Mouse (Mus musculus) intestine, embryonic 14.5 days (tissue): ENCODE measurements around the gene Fgd3. TPM values are rescaled to one million over a fixed set of nuclear protein-coding genes. Genes with fewer than 3 reads are reported as not detected.
A peak's percentile ranks its signal among the peaks of the same experiment; 100 is the strongest.

Source experiments
- ATAC-seq: fragments of 200-750 bp; cut with Nextera tagmentation; replicated peaks from 2 replicates; pipeline ENCODE4 v1.8.0; 2017; ENCODE audit warnings: low read depth, moderate number of reproducible peaks, moderate TSS enrichment, moderate library complexity; ENCODE audit not compliant: low FRiP score, low TSS enrichment
- DNase-seq: peaks from one replicate; pipeline ENCODE4 v3.0.0-alpha.2; 2018; ENCODE audit warnings: low spot score
- H3K27ac ChIP-seq: fragments of 300-500 bp; sonication (generic); 2 replicates; pipeline ENCODE4 v1.5.1; 2014; ENCODE audit warnings: low read depth, mild to moderate bottlenecking, control low read depth
- H3K27me3 ChIP-seq: fragments of 300-500 bp; sonication (generic); replicated peaks from 2 replicates; pipeline ENCODE4 v1.6.1; 2014; ENCODE audit warnings: low read length, control low read depth; ENCODE audit not compliant: control insufficient read depth, insufficient read depth
- H3K36me3 ChIP-seq: fragments of 300-500 bp; sonication (generic); 2 replicates; pipeline ENCODE4 v1.6.1; 2014; ENCODE audit warnings: low read length, control low read depth; ENCODE audit not compliant: control insufficient read depth, insufficient read depth
- H3K4me1 ChIP-seq: fragments of 300-500 bp; sonication (generic); replicated peaks from 2 replicates; pipeline ENCODE4 v1.6.1; 2014; ENCODE audit warnings: low read length, control low read depth, mixed read lengths; ENCODE audit not compliant: control insufficient read depth, insufficient read depth
- H3K4me2 ChIP-seq: fragments of 300-500 bp; sonication (generic); 2 replicates; pipeline ENCODE4 v1.6.1; 2014; ENCODE audit warnings: low read length
- H3K4me3 ChIP-seq: fragments of 300-500 bp; sonication (generic); 2 replicates; pipeline ENCODE4 v1.5.1; 2014; ENCODE audit warnings: low read depth, low read length, control low read depth, mixed read lengths
- H3K9ac ChIP-seq: fragments of 300-500 bp; sonication (generic); 2 replicates; pipeline ENCODE4 v1.6.1; 2014; ENCODE audit warnings: mild to moderate bottlenecking, low read length
- H3K9me3 ChIP-seq: fragments of 300-500 bp; sonication (generic); 2 replicates; pipeline ENCODE4 v1.6.1; 2016; ENCODE audit warnings: low read length, control low read depth; ENCODE audit not compliant: control insufficient read depth
- WGBS: fragments of 180-500 bp; shearing (Covaris S2); extraction: QIAGEN DNeasy Blood & Tissue Kit; methylation state at CpG from one replicate; pipeline ENCODE4 v1.1.7; 2014; 5-methylcytosine and 5-hydroxymethylcytosine counted together
- polyA plus RNA-seq: library from polyadenylated mRNA; unstranded; fragments of >200 nt; fragmentation: Nextera tagmentation; extraction: Ambion mirVana; gene quantifications from 2 replicates; pipeline ENCODE4 v1.2.1, GENCODE M21; 2014

Fgd3 gene
- polyA plus RNA-seq, 1 experiment from 2014 or later = 0.62 TPM

DNA sequence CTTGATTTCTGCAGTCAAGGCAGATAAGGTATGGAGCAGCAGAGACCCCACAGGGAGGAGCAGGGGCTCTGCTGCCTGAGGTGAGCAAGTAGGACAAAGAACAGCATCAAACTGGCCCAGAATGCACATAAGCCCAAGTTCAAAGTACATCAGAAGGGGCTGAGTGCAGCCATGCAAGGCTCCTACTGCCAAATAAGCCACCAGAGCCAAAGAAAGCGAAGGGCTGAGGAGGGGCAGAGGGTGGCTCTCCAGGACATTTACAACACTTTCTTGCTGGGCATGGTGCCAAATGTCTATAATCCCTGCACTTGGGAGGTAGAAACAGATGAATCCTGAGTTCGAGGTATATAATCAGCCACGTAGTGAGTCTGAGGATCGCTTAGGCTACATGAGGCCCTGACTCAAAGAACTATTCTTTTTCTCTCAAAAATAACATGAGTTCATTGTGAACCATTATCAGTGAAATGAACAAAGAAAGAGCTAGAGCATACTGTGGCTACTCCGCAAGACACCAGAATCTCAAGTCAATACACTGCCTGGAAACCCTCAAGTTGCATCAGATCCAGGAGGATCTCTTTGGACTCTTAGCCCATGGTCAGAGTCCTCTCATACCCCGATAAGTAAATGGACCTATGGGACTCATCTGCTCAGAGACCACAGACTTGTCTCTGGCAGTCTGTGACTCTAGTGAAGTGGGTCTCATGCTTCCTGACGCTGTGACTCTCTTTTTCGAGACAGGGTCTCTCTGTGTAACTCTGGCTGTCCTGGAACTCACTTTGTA is 86.1 kb downstream of the Fgd3 start:
- DNase-seq (no peak), ATAC-seq (no peak)
- H3K4me1 ChIP-seq = no peaks in the 10 kb centered on the region
- H3K27me3 ChIP-seq = no peaks in the 10 kb centered on the region
- H3K4me3 ChIP-seq = no peak overlapping the region
- no peak overlapping the region for H3K9ac ChIP-seq
- no peak overlapping the region for H3K27ac ChIP-seq
- H3K4me2 ChIP-seq = no peak overlapping the region
- H3K36me3 ChIP-seq = no peaks in the 10 kb centered on the region
- 88% methylated on average over 8 of the region's 8 CpGs for WGBS
- peaks cover 3% of the 10 kb centered on the region; the same call in 1 of the 2 replicates for H3K9me3 ChIP-seq

DNA sequence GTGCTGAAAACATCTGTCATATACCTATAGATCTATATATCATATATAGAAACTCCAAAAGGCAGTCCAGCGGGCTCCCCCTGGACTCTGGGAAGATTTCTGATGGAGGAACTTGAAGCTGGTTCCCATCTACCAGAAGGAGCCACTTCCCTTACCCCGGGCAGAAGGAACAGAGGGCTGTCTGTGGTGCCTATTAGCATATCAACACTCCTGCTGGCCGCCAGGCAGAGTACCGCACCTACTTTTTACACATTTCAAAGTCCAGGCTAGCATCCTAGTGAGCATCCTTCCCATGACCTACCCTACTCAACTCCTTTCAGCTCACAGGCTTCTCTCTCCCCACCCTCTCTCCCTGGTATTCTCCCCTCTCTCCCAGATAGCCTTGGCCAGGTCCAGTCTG is 94.5 kb downstream of the Fgd3 start:
- no peaks in the 10 kb centered on the region for H3K4me1 ChIP-seq
- H3K27me3 ChIP-seq = no peaks in the 10 kb centered on the region
- no peak overlapping the region for H3K4me2 ChIP-seq
- ATAC-seq (no peak), DNase-seq (no peak)
- no peak overlapping the region for H3K4me3 ChIP-seq
- no peaks in the 10 kb centered on the region for H3K36me3 ChIP-seq
- WGBS = 39% methylated on average over 4 of the region's 4 CpGs
- H3K9ac ChIP-seq = no peak overlapping the region
- H3K27ac ChIP-seq = no peak overlapping the region
- H3K9me3 ChIP-seq = 0 out of 2 replicates have a peak, but pooled peaks cover 3% of the 10 kb centered on the region

DNA sequence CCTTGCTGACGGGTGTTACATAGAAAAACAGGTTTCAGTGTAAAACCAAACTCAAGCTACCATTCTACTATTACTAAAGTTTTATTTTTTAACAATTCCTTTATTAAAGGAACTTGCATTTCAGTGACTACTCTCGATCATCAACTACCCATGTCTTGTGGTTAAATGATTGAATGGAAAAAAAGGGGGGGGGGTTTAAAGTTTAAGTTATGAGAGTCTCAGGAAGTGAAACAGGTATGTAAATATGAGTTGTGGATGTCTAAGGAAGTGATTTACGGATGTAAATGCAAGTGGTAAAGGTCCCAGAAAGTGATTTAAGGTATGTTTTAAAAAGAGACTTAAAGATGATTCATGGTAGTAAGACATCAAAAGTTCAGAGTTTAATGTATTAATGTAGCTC is 95.0 kb downstream of the Fgd3 start:
- Histone ChIP-seq H3K4me1 (no peaks in the 10 kb centered on the region), H3K36me3 (no peaks in the 10 kb centered on the region), H3K9ac (no peak overlapping the region), H3K27me3 (no peaks in the 10 kb centered on the region), H3K4me3 (no peak overlapping the region), H3K4me2 (no peak overlapping the region), H3K9me3 (0 out of 2 replicates have a peak, but pooled peaks cover 3% of the 10 kb centered on the region), H3K27ac (no peak overlapping the region)
- 63% methylated on average over 3 of the region's 3 CpGs for WGBS
- ATAC-seq (no peak), DNase-seq (no peak)

DNA sequence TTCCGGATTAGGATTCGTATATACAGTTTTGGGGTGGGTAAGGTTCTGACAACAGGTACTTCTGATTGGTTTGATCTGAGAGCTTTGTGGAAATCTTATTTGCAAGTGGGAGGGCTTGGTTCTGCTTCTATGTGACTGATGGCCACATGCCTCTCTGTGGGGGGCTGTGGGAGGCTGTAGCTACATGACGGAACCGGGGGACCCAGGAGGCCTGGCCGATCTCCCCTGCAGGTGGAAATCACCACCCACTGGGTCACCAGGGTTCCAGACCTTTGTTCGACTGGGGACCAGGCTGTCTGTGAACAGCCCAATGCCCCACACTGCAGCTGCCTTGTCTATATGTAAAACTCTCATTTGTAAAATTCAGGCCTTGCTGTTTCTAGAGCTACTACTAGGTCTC is 95.4 kb downstream of the Fgd3 start:
- DNase-seq (no peak), ATAC-seq (no peak)
- Histone ChIP-seq H3K27ac (no peak overlapping the region), H3K9ac (no peak overlapping the region), H3K36me3 (no peaks in the 10 kb centered on the region), H3K4me2 (0 out of 2 replicates have a peak overlapping the region, but pooled peaks have one; percentile 8), H3K4me1 (no peaks in the 10 kb centered on the region), H3K4me3 (no peak overlapping the region), H3K9me3 (0 out of 2 replicates have a peak, but pooled peaks cover 3% of the 10 kb centered on the region), H3K27me3 (no peaks in the 10 kb centered on the region)
- 29% methylated on average over 6 of the region's 6 CpGs for WGBS

DNA sequence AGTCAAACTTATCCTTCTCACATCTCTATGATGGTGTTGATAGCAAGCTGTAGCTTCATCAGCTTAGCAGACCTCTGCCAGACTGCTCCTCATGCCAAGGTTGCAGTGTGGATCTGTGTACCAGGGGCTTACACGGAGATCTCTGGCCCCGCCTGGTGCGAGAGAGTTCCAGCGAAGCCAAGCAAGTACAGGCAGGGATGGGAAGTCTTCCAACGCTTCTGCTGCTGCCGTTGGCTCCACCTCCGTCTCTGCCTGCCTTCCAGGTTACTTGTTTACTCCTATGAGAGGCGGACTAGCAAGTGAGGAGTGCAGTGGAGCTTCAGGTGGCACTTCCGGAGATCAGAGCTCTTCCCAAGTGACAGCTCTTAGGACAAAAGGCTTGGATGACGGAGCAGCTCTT is 95.8 kb downstream of the Fgd3 start:
- no peak overlapping the region for H3K27ac ChIP-seq
- no peaks in the 10 kb centered on the region for H3K27me3 ChIP-seq
- H3K36me3 ChIP-seq = no peaks in the 10 kb centered on the region
- no peaks in the 10 kb centered on the region for H3K4me1 ChIP-seq
- 10% methylated on average over 10 of the region's 10 CpGs for WGBS
- no peak overlapping the region for H3K9ac ChIP-seq
- DNase-seq (no peak), ATAC-seq (no peak)
- no peak overlapping the region for H3K4me3 ChIP-seq
- H3K4me2 ChIP-seq = 0 out of 2 replicates have a peak overlapping the region, but pooled peaks have one; percentile 8
- 0 out of 2 replicates have a peak, but pooled peaks cover 3% of the 10 kb centered on the region for H3K9me3 ChIP-seq

DNA sequence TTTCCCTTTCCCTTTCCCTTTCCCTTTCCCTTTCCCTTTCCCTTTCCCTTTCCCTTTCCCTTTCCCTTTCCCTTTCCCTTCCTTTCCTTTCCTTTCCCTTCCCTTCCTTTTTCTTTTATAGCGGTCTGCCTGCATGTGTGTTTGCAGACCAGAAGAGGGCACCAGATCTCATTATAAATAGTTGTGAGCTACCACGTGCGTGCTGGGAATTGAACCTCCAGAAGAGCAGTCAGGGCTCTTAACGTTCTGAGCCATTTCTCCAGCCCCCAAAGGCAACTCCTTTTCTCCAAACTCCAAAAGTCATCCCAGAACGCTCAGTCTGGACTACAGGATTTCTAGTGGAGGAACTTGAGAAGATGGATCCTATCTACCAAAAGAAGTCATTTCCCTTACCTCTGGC is 99.2 kb downstream of the Fgd3 start:
- H3K4me1 ChIP-seq = peaks cover 8% of the 10 kb centered on the region; the same call in 1 of the 2 replicates
- H3K9me3 ChIP-seq = 0 out of 2 replicates have a peak, but pooled peaks cover 3% of the 10 kb centered on the region
- H3K4me3 ChIP-seq = no peak overlapping the region
- no peaks in the 10 kb centered on the region for H3K27me3 ChIP-seq
- ATAC-seq (no peak), DNase-seq (no peak)
- no peak overlapping the region for H3K27ac ChIP-seq
- no peaks in the 10 kb centered on the region for H3K36me3 ChIP-seq
- 21% methylated on average over 5 of the region's 5 CpGs for whole genome bisulfite sequencing
- H3K9ac ChIP-seq = no peak overlapping the region
- no peak overlapping the region for H3K4me2 ChIP-seq

DNA sequence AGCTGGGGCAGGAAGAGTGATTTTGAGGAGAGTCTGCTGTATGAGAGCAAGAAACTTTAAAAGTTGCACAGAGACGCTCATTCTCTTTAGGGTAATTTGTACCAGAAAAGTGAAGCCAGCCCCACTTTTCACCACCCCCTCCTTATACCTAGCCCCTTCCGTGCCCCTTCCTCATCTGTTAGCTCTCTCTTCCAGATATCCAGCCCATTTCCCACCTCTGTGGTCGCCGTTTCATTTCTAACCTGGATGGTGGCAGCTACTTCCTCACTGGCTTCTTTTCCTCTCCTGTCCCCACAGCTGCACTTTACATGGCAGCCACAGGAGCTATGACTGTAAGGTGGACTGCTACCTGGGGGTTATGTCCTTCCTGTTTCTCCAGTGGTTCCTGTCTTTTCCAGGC is 100.7 kb downstream of the Fgd3 start:
- H3K27me3 ChIP-seq = no peaks in the 10 kb centered on the region
- H3K9me3 ChIP-seq = 0 out of 2 replicates have a peak, but pooled peaks cover 3% of the 10 kb centered on the region
- DNase-seq (no peak), ATAC-seq (no peak)
- no peak overlapping the region for H3K27ac ChIP-seq
- H3K36me3 ChIP-seq = no peaks in the 10 kb centered on the region
- WGBS = 83% methylated on average over 4 of the region's 4 CpGs
- no peak overlapping the region for H3K9ac ChIP-seq
- no peak overlapping the region for H3K4me2 ChIP-seq
- no peak overlapping the region for H3K4me3 ChIP-seq
- peaks cover 13% of the 10 kb centered on the region; the same call in 1 of the 2 replicates for H3K4me1 ChIP-seq

DNA sequence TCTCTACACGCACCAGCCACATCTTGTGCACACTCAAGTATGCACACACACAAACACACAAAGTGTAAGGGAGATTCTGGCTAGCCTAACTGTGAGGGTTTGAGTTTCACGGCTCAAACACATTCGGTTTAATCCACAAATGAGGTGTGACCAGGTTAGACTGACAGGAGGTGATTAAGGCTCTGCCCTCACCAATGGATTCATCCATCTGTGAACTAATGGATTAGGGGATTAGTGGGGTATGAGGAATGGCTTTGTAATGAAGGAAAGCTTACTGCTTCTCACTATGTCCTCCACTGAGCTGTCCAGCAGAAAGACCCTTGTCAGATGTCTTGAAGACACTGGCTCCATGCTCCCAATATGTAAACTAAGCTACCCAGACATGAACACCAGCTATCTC is 101.5 kb downstream of the Fgd3 start:
- 70% methylated on average over 3 of the region's 3 CpGs for WGBS
- no peak overlapping the region for H3K4me3 ChIP-seq
- ATAC-seq (no peak), DNase-seq (no peak)
- 0 out of 2 replicates have a peak, but pooled peaks cover 3% of the 10 kb centered on the region for H3K9me3 ChIP-seq
- no peak overlapping the region for H3K27ac ChIP-seq
- no peaks in the 10 kb centered on the region for H3K27me3 ChIP-seq
- no peaks in the 10 kb centered on the region for H3K36me3 ChIP-seq
- H3K4me2 ChIP-seq = no peak overlapping the region
- no peak overlapping the region for H3K9ac ChIP-seq
- peaks cover 17% of the 10 kb centered on the region for H3K4me1 ChIP-seq
